Mouse (Mus musculus): ENCODE measurements at regions not wholly inside any gene's neighbourhood (a gene's known extent, or its start where the extent isn't known, plus 50 kb on each side); places are given as distances from the start of the nearest gene placed in this dataset.

DNA sequence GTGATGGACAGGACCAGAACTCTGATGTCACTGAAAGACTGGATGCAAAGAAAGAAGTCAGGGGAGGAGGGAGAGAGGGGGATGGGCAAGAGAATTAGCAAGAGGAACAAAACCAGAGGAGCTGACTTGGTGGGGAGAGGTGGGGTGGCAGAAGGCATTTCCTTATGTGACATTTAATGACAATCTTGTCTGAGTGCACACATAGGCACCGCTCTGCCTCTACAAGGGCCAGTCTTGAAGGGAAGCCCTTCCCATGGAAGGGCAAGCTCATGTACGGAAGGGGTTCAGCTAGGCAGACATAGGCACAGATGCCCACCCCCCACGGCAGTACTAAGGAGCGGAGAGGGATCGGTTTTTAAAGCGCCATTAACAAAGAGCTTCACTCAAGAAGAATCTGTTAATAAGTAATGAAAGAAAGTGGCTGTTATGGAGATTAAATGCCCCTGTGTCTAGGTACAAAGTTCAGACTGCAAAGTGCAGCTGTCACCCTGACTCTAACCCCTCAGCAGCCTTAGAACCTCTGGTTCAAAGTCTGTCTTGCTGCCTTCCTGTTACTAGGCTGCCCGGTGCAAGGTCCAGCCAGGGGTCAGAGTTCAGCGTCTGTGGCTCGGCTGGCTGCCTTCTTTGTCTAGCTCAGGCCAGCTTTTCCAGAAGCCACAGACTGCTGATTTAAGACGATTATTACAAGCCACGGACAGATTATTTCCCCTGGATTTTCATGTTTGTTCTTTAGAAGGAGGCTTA, 80.0 kb upstream of the Nrip1 start:
- no peak for DNase-seq (ENCODE audit: low read depth, low spot score)

DNA sequence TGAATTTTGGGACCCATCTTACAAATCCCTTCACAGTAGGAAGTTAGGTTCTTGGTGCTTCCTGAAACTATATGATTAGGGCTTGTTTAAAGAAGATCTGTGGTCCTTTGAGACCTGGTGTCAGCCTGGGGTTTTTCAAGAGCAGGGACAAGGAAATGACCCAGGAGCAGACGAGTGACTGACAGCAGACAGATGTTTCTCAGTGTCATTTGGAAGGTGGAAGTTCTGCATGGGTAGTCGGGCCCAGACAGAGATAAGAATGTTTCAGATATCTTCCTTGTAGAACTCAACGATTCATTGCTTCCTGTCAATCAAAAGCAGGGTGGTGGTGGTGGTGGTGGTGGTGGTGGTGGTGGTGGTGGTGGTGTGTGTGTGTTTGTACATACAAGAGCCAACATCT, 75.1 kb upstream of the Nrip1 start:
- DNase-seq (ENCODE audit: low read depth, low spot score) = no peak

DNA sequence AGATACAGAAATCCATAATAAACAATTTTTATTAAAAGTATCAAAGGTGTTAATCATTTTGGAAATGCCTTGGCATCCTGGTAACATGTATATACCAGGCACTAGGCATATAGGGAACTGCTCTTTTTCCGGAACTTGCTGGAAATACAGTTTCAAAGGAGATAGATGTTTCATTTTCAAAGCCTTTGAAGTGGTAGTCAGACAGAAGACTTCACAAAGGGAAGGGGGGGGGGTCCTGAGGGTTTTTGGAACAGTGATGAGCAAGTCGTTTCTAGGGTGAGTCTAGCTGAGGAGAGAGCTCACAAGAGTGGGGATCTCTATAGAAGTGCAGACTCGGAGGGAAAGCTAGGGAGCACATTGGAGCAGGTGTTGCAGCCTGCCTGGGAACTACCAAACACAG, 73.4 kb upstream of the Nrip1 start:
- DNase-seq (ENCODE audit: low read depth, low spot score) = no peak

DNA sequence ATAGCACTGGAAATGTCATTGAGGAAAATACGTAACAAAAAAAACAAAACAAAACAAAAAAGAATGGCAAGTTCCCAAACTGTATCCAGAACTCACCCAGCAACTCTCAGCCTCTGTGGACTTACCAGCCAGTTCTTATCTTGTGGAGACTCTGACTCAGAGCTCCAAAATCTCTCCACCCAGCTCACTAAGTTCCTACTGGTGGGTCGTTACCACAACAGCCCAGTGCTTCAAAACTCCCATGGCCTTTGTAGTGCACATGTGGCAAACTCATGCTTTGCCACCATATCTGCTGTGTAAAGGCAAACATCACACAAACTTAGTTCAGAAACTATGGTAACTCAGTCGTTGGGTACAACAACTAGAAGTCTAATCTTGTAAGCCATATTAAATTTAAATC, 71.0 kb upstream of the Nrip1 start:
- DNase-seq (ENCODE audit: low read depth, low spot score) = no peak

DNA sequence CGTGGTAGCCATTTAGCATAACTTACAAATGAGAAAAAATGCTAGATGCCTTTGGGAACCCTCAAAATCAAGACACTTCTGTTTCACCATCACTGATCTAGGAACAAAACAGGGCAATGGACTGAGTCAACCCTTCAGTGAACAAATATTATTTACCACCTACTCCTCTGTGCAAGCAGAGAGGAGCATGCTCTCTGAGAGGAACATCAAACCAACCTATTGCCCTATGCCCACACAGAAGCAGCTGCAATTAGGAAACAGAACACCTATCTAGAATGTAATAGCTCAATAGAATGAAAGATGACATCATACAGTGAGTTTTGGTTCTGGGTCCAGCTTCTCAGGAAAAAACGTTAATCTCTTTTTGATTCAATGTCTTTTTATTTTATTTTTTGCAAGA, 69.0 kb upstream of the Nrip1 start:
- DNase-seq (ENCODE audit: low read depth, low spot score) = no peak

DNA sequence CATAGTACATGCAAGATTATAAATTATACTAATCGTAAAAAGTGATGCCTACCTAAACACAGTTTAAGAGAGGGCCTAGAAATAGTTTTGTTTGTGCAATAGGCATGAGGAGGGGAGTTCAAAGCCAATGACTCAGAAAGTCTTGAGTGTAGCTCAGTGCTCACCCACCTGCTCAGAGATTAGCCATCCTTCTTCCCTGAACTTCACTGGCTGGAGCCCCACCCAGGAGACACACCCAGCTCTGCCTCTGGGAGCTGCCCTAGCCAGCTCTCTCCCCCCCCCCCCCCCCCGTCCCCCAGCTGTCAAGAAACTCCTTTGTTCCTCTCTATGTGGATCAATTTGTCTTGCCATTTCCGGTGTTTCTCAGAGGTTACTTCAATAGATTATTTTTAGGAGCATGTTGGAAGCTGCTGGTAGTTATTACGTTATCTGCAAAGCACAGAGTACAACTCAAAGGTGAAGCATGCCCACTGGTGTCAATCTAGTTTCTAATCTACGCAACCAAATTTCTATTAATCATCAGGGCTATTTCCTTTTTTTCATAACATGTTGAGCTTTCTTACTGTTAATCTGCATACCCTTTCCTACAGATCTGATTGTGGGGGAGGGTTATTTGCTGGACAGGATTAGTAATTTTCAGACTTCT, 68.3 kb upstream of the Nrip1 start:
- DNase-seq (ENCODE audit: low read depth, low spot score) = no peak

DNA sequence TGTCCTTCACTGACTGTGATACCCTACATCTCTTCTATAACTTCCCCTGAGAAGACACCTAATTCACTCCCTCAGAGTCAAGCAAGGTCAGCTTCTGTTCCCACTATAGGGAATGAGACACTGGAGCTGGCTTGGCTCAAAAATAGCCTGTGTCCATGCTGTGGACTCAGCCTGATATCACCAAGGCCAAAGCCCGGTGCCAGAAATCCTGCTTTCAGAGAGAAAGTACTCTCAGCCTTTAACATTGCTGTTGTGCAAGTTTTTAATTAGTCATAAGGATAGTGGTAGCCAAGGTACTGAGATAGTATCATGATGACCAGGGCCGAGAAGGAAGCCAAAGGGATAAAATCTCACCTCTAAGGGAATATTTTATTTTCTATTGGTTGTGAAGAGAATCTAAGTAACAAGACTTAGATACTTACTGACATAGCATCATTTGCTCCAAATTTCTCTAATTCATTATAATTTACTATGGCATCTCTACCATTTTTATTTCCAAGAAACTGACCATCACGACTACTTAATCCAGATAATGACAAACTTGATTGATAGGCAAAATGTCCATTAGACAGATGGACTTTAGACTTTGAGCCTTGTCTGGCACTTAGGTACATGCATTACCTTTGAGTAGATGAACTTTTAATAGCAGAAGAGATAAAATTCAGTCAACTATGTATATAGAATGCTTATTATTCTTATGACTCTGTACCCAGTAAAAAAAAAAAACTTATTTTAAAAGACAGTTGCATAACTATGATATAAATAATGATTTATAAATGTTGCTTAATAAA, 64.7 kb upstream of the Nrip1 start:
- no peak for DNase-seq (ENCODE audit: low read depth, low spot score)

DNA sequence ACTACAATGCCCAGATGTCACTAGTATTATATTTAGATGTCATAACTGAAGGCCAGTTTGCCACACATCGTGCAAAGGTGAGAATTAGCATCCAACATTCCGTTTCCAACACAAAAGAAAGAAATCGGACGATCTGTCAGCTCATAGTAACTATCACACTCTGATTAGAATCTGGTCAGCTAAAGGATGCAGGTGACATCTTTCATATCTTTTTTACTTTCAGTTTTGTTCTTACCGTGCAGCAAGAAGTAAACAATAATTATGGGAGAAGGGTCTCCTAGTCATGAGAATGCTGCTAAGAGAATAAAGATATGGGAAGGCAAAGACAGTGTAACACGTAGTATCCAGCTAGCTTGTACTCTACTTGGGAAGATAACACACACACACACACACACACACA, 62.7 kb upstream of the Nrip1 start:
- no peak for DNase-seq (ENCODE audit: low read depth, low spot score)

DNA sequence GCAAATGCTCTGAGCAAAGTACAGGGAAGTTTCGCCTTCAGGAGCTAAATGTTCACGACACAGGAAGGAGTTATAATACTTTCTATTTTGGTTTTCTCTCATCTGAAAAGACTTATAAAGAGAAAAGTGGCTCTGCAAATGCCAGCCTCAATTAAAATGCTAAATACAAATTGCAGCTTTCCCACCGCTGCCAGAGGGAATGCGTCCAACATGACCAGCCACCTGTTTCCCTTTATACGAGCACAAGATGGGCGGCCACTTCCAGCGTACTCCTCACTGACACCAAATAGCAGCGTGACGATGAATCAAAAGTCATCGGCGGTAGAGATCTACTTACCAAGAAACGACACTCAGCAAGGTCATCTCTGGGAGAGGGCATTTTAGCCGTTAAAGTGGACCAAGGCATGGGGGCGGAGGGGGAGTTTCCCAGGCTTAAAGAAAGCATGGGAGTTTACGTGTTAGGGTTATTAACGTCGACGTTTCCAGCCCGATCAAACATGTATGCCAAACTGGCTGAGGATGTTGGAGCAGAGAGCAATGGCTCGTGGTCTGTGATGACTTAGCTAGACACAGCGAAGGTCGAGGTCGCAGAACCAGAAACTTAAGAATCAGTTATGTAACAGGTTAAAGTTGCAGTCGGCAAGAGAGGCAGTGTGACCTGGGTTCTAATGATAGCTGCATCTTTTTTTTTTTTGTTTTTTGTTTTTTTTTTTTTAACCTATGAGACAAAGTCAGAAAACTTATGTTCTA, 59.6 kb upstream of the Nrip1 start:
- DNase-seq (ENCODE audit: low read depth, low spot score) = no peak

DNA sequence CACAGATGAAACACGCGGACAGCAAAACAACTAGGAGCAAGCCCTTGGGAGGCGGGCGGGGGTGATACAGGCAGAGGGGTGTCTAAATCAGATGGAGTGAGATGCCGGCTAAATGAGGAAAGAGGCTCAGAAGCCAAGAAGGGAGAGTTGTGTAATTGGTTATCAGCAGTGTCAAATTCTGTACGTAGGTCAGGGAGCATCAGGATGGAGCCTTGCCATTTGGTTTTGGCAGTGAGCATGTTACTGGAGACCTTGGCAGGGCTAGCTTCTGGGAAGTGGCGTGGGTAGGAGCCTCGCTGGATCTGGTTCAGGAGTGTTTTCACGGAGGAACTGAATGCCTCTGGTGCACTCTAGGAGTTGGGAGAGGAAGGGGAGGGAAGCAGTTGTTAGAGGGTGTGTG, 58.7 kb upstream of the Nrip1 start:
- DNase-seq (ENCODE audit: low read depth, low spot score) = no peak

DNA sequence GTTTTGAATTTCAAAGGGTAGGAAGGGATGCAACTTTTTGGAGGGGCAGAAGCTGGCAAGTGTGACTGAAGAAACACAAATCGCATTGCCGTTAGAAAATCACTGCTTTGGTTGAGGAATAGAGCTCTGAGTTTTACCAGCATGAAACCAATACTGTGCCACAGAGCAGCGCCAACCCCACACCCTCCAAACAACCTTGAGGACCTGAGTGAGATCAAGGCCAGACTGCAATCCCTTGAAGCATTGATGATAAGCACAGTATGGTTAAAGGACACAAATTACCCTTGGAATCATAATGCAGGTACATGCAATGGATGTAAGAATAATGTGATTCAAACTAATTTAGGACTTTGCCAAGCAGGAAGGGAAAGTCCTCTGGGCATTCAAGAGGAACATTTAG, 55.5 kb upstream of the Nrip1 start:
- no peak for DNase-seq (ENCODE audit: low read depth, low spot score)

DNA sequence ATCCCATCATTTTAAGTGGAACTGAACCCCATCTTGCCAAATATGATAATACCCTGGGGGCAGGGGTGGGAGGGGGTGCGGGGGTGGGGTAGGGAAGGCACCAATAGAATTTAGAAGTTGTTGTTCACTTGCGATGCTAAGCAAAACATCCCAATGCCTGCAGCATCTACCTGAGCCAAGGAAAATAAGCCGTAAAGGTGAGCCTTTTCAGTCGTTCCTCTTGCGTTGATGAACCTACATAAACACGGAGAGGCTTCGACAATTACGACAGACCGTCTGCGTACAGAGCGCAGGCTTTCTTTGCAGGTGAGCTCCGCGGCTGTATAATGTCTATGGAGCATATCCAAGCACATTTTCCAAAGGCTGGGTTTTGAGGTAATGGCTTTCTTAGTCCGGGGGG, 50.3 kb upstream of the Nrip1 start:
- DNase-seq (ENCODE audit: low read depth, low spot score) = no peak

Data from brain, embryonic 18.5 days (tissue).